Mouse (Mus musculus): Measurements from ENCODE around the gene Nudt13.

DNA sequence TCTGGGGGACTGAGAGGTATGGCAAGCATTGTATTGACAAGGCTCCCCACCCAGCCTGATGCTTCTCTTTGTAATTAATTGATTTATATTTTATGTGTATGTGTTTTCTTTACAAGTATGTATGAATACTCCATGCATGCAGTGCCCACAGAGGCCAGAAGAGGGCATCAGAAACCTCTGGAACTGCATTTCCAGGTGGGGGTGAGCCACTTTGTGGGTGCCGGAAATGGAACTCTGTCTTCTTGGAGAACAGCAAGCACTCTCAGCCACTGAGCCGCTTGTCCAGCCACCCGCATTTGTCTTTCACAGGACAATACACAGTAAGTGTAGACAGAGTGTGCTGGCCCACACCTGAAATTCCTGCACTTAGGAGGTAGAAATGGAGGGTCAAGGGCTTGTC is 24.9 kb downstream of the Nudt13 start:
- TF ChIP-seq EP300 (IDR thresholded peaks at IDR 0.05) = no peak
- TF ChIP-seq CTCF (IDR thresholded peaks at IDR 0.05) = peak; percentile 70
